Mouse (Mus musculus) CH12.LX (cell line): ENCODE measurements around the gene Cbfa2t2. TPM values are rescaled to one million over a fixed set of nuclear protein-coding genes. Genes with fewer than 3 reads are reported as not detected.

Experiments used
- DNase-seq: peaks from one replicate; pipeline ENCODE4 v3.0.0-alpha.2; 2013; ENCODE audit errors: extremely low read depth
- H3K27ac ChIP-seq: 2 replicates; pipeline ENCODE4 v1.5.1; 2012; ENCODE audit warnings: low read depth, mild to moderate bottlenecking, control low read depth, moderate library complexity; ENCODE audit not compliant: insufficient read depth
- H3K27me3 ChIP-seq: replicated peaks from 2 replicates; pipeline ENCODE3; 2012; ENCODE audit warnings: inconsistent platforms
- H3K36me3 ChIP-seq, 2 experiments: replicated peaks in 1 of 2; 2 replicates each; pipeline versions ENCODE3 to v1.6.1; 2012; ENCODE audit warnings: inconsistent platforms in 1 of 2, low read length in 1 of 2, mild to moderate bottlenecking in 1 of 2, mixed read lengths in 1 of 2, moderate library complexity in 1 of 2; ENCODE audit not compliant: control insufficient read depth in 1 of 2, insufficient read depth in 1 of 2
- H3K4me1 ChIP-seq, 2 experiments: 2 replicates each; pipeline ENCODE4 v1.6.1; 2012; ENCODE audit warnings: inconsistent platforms in 1 of 2, moderate library complexity in 1 of 2; ENCODE audit not compliant: insufficient read depth in 2 of 2, control insufficient read depth in 1 of 2
- H3K4me2 ChIP-seq: 2 replicates; pipeline ENCODE4 v1.6.1; 2012; ENCODE audit warnings: low read depth, mild to moderate bottlenecking, control low read depth; ENCODE audit not compliant: poor library complexity, insufficient read depth, severe bottlenecking
- H3K4me3 ChIP-seq, 3 experiments: fragments of 150-350 bp in 1 of 3; sonication (generic) in 1 of 3; replicated peaks in 1 of 3; 2 replicates each; pipeline versions ENCODE3 to v1.5.1; 2011 to 2012; ENCODE audit warnings: low read depth in 2 of 3, low read length in 2 of 3, mild to moderate bottlenecking in 2 of 3, moderate library complexity in 2 of 3, control low read depth in 1 of 3, improper control_type of control experiment in 1 of 3, inconsistent platforms in 1 of 3, mixed read lengths in 1 of 3; ENCODE audit not compliant: poor library complexity in 1 of 3
- H3K79me2 ChIP-seq: replicated peaks from 2 replicates; pipeline ENCODE4 v1.6.1; 2012; ENCODE audit warnings: mild to moderate bottlenecking, moderate library complexity; ENCODE audit not compliant: control insufficient read depth, poor library complexity, insufficient read depth, severe bottlenecking; ENCODE audit errors: extremely low read depth
- H3K9ac ChIP-seq: 2 replicates; pipeline ENCODE4 v1.6.1; 2012; ENCODE audit warnings: low read depth, mild to moderate bottlenecking, control low read depth, moderate library complexity; ENCODE audit not compliant: insufficient read depth
- H3K9me3 ChIP-seq: replicated peaks from 2 replicates; pipeline ENCODE3; 2012; ENCODE audit warnings: low read length, inconsistent platforms, mixed read lengths
- E2F4 ChIP-seq: IDR thresholded peaks from 2 replicates; pipeline ENCODE4 v1.6.1; 2011; ENCODE audit warnings: low read depth, low read length, improper control_type of control experiment; ENCODE audit not compliant: insufficient replicate concordance
- JUN ChIP-seq: IDR thresholded peaks from 2 replicates; pipeline ENCODE4 v1.6.1; 2011; ENCODE audit warnings: low read depth, mild to moderate bottlenecking, low read length, improper control_type of control experiment, moderate library complexity; ENCODE audit not compliant: insufficient read depth
- KAT2A ChIP-seq: IDR thresholded peaks from 2 replicates; pipeline ENCODE4 v1.6.1; 2012; ENCODE audit warnings: low read length, improper control_type of control experiment, inconsistent platforms; ENCODE audit not compliant: insufficient replicate concordance
- MAX ChIP-seq: IDR thresholded peaks from 2 replicates; pipeline ENCODE4 v1.6.1; 2011; ENCODE audit warnings: low read length, improper control_type of control experiment
- MEF2A ChIP-seq: IDR thresholded peaks from 2 replicates; pipeline ENCODE4 v1.6.1; 2014; ENCODE audit warnings: low read depth, mild to moderate bottlenecking, inconsistent platforms, low read length, improper control_type of control experiment, borderline replicate concordance
- MXI1 ChIP-seq: IDR thresholded peaks from 2 replicates; pipeline ENCODE4 v1.6.1; 2011; ENCODE audit warnings: mild to moderate bottlenecking, low read depth, low read length, improper control_type of control experiment
- NELFE ChIP-seq: IDR thresholded peaks from 2 replicates; pipeline ENCODE4 v1.6.1; 2011; ENCODE audit warnings: low read depth, low read length, improper control_type of control experiment
- PAX5 ChIP-seq: IDR thresholded peaks from 2 replicates; pipeline ENCODE4 v1.6.1; 2012; ENCODE audit warnings: low read length, inconsistent platforms, mixed read lengths
- POLR2AphosphoS2 ChIP-seq: IDR thresholded peaks from 2 replicates; pipeline ENCODE4 v1.6.1; 2011; ENCODE audit warnings: low read depth, low read length, improper control_type of control experiment
- RAD21 ChIP-seq: IDR thresholded peaks from 2 replicates; pipeline ENCODE4 v1.6.1; 2011; ENCODE audit warnings: low read depth, mild to moderate bottlenecking, low read length, improper control_type of control experiment, moderate library complexity
- RCOR1 ChIP-seq: conservative IDR thresholded peaks from 2 replicates; pipeline ENCODE4 v1.6.1; 2012; ENCODE audit warnings: low read depth, mild to moderate bottlenecking, inconsistent platforms, low read length, improper control_type of control experiment
- SMC3 ChIP-seq: IDR thresholded peaks from 2 replicates; pipeline ENCODE4 v1.6.1; 2011; ENCODE audit warnings: low read depth, low read length, improper control_type of control experiment
- TBP ChIP-seq: conservative IDR thresholded peaks from 2 replicates; pipeline ENCODE4 v1.6.1; 2011; ENCODE audit warnings: low read depth, low read length, improper control_type of control experiment
- TCF12 ChIP-seq: IDR thresholded peaks from 2 replicates; pipeline ENCODE4 v1.6.1; 2014; ENCODE audit warnings: low read depth, mild to moderate bottlenecking, inconsistent platforms, low read length, improper control_type of control experiment
- ZC3H11A ChIP-seq: IDR thresholded peaks from 2 replicates; pipeline ENCODE4 v1.6.1; 2012; ENCODE audit warnings: low read depth, mild to moderate bottlenecking, inconsistent platforms, low read length, improper control_type of control experiment
- ZKSCAN1 ChIP-seq: IDR thresholded peaks from 2 replicates; pipeline ENCODE4 v1.6.1; 2012; ENCODE audit warnings: low read depth, inconsistent platforms, low read length, improper control_type of control experiment, borderline replicate concordance
- ZMIZ1 ChIP-seq: IDR thresholded peaks from 2 replicates; pipeline ENCODE4 v1.6.1; 2012; ENCODE audit warnings: low read depth, mild to moderate bottlenecking, inconsistent platforms, low read length, improper control_type of control experiment
- ZNF384 ChIP-seq: IDR thresholded peaks from 2 replicates; pipeline ENCODE4 v1.6.1; 2012; ENCODE audit warnings: low read depth, low read length, improper control_type of control experiment, inconsistent platforms
- dilution Hi-C: fragments of 300-500 bp; cut with MboI; formaldehyde crosslinking; loops from 2 replicates; pipeline ENCODE4 v1.14.3; 2020; ENCODE audit warnings: low sequenced_read_pairs; ENCODE audit not compliant: extremely low pct_unique_long_range_greater_than_20kb, extremely low pct_ligation_motif_present
- in situ Hi-C: fragments of 300-500 bp; cut with MboI; formaldehyde crosslinking; loops from 3 replicates; pipeline ENCODE4 v1.14.3; 2019; ENCODE audit warnings: low sequenced_read_pairs, low pct_ligation_motif_present, low pct_unique_long_range_greater_than_20kb, mixed read lengths
- polyA plus RNA-seq: library from polyadenylated mRNA; unstranded; fragments of >175 nt; gene quantifications from 2 replicates; pipeline ENCODE4 v1.2.1, GENCODE M21; 2012; ENCODE audit warnings: low read depth; ENCODE audit not compliant: insufficient read length
- total RNA-seq, 2 experiments: library from RNA; depleted of rRNA; stranded (reverse); fragments of 300-350 nt in 1 of 2; fragments of >200 nt in 1 of 2; gene quantifications; 2 replicates each; pipeline ENCODE4 v1.2.3; 2012 to 2014

Cbfa2t2 gene
- total and polyA plus RNA-seq, 3 experiments = 6.0 to 12.6 (median 7.0) TPM

DNA sequence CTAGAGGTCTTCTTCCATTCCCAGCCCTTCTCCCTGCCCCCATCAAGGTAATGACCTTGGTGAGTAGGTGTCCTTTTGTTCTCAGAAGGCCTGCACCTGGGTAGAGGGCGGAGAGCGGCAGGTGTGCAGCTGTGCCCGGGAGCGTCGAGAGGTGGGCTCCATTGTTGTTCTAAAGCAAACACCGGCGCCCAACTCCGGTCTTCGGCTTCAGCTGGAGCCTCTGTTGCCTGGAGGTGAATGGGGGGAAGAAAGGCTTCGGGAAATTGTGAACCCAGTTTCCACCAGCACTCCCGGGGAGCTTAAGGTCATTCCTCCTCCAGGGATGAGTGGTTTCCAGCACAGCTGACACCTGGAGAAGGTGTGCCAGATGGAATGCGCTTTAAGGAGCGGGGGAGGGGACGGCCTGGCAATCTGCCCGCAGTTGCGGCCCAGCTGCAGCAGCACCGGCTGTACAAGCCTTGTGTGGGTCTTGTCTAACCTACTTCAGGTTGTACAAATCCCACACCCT is 8.4 kb upstream of the Cbfa2t2 start:
- H3K36me3 ChIP-seq = no peaks in the 10 kb centered on the region
- H3K79me2 ChIP-seq = no peaks in the 10 kb centered on the region
- H3K27me3 ChIP-seq = peaks cover 1% of the 10 kb centered on the region
- no peak for TF ChIP-seq TBP
- TF ChIP-seq ZMIZ1 = no peak
- no peak for TF ChIP-seq POLR2AphosphoS2
- no peak for TF ChIP-seq MXI1
- TF ChIP-seq PAX5 = no peak
- TF ChIP-seq KAT2A = no peak
- H3K4me2 ChIP-seq = no peak overlapping the region
- peaks cover 5% of the 10 kb centered on the region for H3K9me3 ChIP-seq
- dilution Hi-C loops = no loop called here
- in situ Hi-C loops = no loop called here
- H3K27ac ChIP-seq = no peak overlapping the region
- DNase-seq = no peak
- H3K4me1 ChIP-seq = peaks cover 4 to 17% of the 10 kb centered on the region in 2 experiments
- no peak overlapping the region for H3K4me3 ChIP-seq
- no peak overlapping the region for H3K9ac ChIP-seq

DNA sequence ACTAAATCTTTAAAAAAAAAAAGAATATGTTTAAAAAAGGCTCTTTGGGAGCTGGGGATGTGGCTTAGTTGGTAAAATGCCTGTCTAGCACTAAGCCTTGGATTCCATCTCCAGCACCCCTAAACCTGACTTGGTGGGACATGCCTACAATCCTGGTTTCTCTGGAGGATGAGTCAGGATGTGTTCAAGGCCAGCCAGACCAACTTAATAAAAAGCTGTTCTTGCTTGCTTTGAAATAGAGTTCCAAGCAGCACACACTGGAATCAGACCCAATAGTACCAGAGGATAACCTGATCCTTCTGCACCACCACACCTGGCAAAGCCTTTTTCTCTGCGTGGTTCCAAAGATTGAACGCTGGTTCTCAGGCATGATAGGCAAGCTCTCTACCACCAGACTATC is 5.7 kb upstream of the Cbfa2t2 start:
- no peaks in the 10 kb centered on the region for H3K27me3 ChIP-seq
- H3K4me2 ChIP-seq = no peak overlapping the region
- peaks cover 9 to 22% of the 10 kb centered on the region in 2 experiments for H3K4me1 ChIP-seq
- in situ Hi-C loops = no loop called here
- H3K79me2 ChIP-seq = no peaks in the 10 kb centered on the region
- no peak overlapping the region for H3K4me3 ChIP-seq
- no peaks in the 10 kb centered on the region for H3K36me3 ChIP-seq
- H3K9ac ChIP-seq = no peak overlapping the region
- peaks cover 3% of the 10 kb centered on the region for H3K9me3 ChIP-seq
- no peak overlapping the region for H3K27ac ChIP-seq
- no peak for TF ChIP-seq PAX5
- TF ChIP-seq E2F4 = no peak
- TF ChIP-seq SMC3 = no peak
- no peak for TF ChIP-seq JUN
- no peak for TF ChIP-seq RAD21
- TF ChIP-seq ZC3H11A = no peak
- TF ChIP-seq MAX = no peak
- dilution Hi-C loops = no loop called here
- no peak for DNase-seq

DNA sequence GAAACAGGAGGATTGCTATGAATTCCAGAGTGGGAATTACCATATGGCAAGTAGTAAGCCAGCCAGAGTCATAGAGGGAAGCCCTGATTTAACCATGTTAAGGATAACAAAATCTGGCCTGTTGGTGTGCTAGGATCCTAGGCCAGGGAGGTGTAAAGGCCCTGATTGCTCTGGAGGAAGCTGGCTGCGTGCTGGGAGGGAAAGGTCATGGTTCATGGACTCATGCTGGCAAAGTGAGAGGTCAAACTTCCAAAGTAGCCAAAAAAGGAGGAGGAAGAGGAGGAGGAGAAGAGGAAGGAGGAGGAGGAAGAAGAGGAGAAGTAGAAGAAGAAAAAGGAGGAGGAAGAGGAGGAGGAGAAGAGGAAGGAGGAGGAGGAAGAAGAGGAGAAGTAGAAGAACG is 3.6 kb upstream of the Cbfa2t2 start:
- dilution Hi-C loops (no loop called here), in situ Hi-C loops (no loop called here)
- peaks cover 5 to 20% of the 10 kb centered on the region in 2 experiments; a peak in 3 of 4 replicates for H3K4me1 ChIP-seq

More for the DNA sequence above, 3.6 kb upstream of the Cbfa2t2 start:
- DNase-seq = no peak
- no peak overlapping the region for H3K9ac ChIP-seq
- no peak overlapping the region for H3K4me3 ChIP-seq
- no peaks in the 10 kb centered on the region for H3K9me3 ChIP-seq
- H3K4me2 ChIP-seq = no peak overlapping the region
- peaks cover 6% of the 10 kb centered on the region; the same call in 1 of the 2 replicates for H3K79me2 ChIP-seq
- H3K27me3 ChIP-seq = no peaks in the 10 kb centered on the region
- TF ChIP-seq ZNF384 (no peak), ZC3H11A (no peak), NELFE (no peak), TCF12 (no peak), MEF2A (no peak), TBP (no peak), RCOR1 (no peak), PAX5 (no peak), ZKSCAN1 (no peak)
- TF ChIP-seq, all 38 proteins: peak for 0
- Histone ChIP-seq H3K27ac (no peak overlapping the region), H3K36me3 (no peaks in the 10 kb centered on the region)
